Mouse (Mus musculus) myocyte (in vitro differentiated cells): ENCODE results near the gene Parp9. TPM values are rescaled to one million over a fixed set of nuclear protein-coding genes. Genes with fewer than 3 reads are reported as not detected.

Source experiments
- H3K27me3 ChIP-seq: one replicate; pipeline ENCODE4 v1.6.1; 2011; ENCODE audit not compliant: control insufficient read depth, insufficient read depth, insufficient read length
- H3K36me3 ChIP-seq: one replicate; pipeline ENCODE4 v1.6.1; 2011; ENCODE audit not compliant: control insufficient read depth, insufficient read depth
- H3K4me2 ChIP-seq: one replicate; pipeline ENCODE4 v1.6.1; 2011; ENCODE audit warnings: low read depth, control low read depth
- H3K4me3 ChIP-seq: one replicate; pipeline ENCODE4 v1.5.1; 2011; ENCODE audit warnings: mild to moderate bottlenecking, control low read depth, moderate library complexity
- H3K79me2 ChIP-seq: one replicate; pipeline ENCODE4 v1.6.1; 2011; ENCODE audit not compliant: control insufficient read depth, insufficient read depth
- H3ac ChIP-seq: one replicate; pipeline ENCODE4 v1.6.1; 2011; ENCODE audit not compliant: control insufficient read depth, insufficient read length
- CEBPB ChIP-seq: IDR thresholded peaks from 2 replicates; pipeline ENCODE4 v1.6.1; 2011; ENCODE audit warnings: mild to moderate bottlenecking, moderate library complexity; ENCODE audit not compliant: poor library complexity, insufficient read depth, severe bottlenecking
- E2F4 ChIP-seq: IDR thresholded peaks from one replicate; pipeline ENCODE4 v1.6.1; 2011; ENCODE audit warnings: mild to moderate bottlenecking, control low read depth, moderate library complexity; ENCODE audit not compliant: insufficient read depth
- MAX ChIP-seq: IDR thresholded peaks from one replicate; pipeline ENCODE4 v1.6.1; 2011; ENCODE audit warnings: low read depth, mild to moderate bottlenecking, control low read depth
- MYOD1 ChIP-seq, 3 experiments: IDR thresholded peaks; one replicate each; pipeline ENCODE4 v1.6.1; 2011; ENCODE audit warnings: control low read depth in 2 of 3, low read depth in 2 of 3, mild to moderate bottlenecking in 2 of 3, moderate library complexity in 1 of 3; ENCODE audit not compliant: insufficient read length in 2 of 3, control insufficient read depth in 1 of 3
- MYOG ChIP-seq, 3 experiments: IDR thresholded peaks; one replicate each; pipeline ENCODE4 v1.6.1; 2011; ENCODE audit warnings: control low read depth in 2 of 3, low read depth in 2 of 3, mild to moderate bottlenecking in 2 of 3; ENCODE audit not compliant: insufficient read length in 2 of 3, control insufficient read depth in 1 of 3, insufficient read depth in 1 of 3
- POLR2A ChIP-seq: IDR thresholded peaks from one replicate; pipeline ENCODE4 v1.6.1; 2011; ENCODE audit warnings: low read depth, mild to moderate bottlenecking, control low read depth, moderate library complexity; ENCODE audit not compliant: insufficient read length
- POLR2AphosphoS2 ChIP-seq: IDR thresholded peaks from one replicate; pipeline ENCODE4 v1.6.1; 2011; ENCODE audit warnings: low read depth, control low read depth; ENCODE audit not compliant: insufficient read length
- REST ChIP-seq: IDR thresholded peaks from one replicate; pipeline ENCODE4 v1.6.1; 2011; ENCODE audit warnings: mild to moderate bottlenecking, control low read depth, moderate library complexity; ENCODE audit not compliant: insufficient read depth, insufficient read length
- SRF ChIP-seq: IDR thresholded peaks from one replicate; pipeline ENCODE4 v1.6.1; 2011; ENCODE audit warnings: low read depth; ENCODE audit not compliant: control insufficient read depth, insufficient read length
- TCF12 ChIP-seq: IDR thresholded peaks from one replicate; pipeline ENCODE4 v1.6.1; 2011; ENCODE audit warnings: mild to moderate bottlenecking, control low read depth; ENCODE audit not compliant: poor library complexity, insufficient read depth, severe bottlenecking
- TCF3 ChIP-seq: IDR thresholded peaks from one replicate; pipeline ENCODE4 v1.6.1; 2011; ENCODE audit warnings: low read depth, control low read depth; ENCODE audit not compliant: insufficient read length
- USF1 ChIP-seq: IDR thresholded peaks from one replicate; pipeline ENCODE4 v1.6.1; 2011; ENCODE audit warnings: low read depth, mild to moderate bottlenecking, control low read depth, moderate library complexity
- polyA plus RNA-seq: library from polyadenylated mRNA; unstranded; fragments of >200 nt; fragmentation: generic; extraction: Trizol; gene quantifications from one replicate; pipeline ENCODE4 v1.2.1, GENCODE M21; 2012; ENCODE audit warnings: missing spikeins

The Parp9 gene
- polyA plus RNA-seq, 1 experiment, result 1.2 TPM

DNA sequence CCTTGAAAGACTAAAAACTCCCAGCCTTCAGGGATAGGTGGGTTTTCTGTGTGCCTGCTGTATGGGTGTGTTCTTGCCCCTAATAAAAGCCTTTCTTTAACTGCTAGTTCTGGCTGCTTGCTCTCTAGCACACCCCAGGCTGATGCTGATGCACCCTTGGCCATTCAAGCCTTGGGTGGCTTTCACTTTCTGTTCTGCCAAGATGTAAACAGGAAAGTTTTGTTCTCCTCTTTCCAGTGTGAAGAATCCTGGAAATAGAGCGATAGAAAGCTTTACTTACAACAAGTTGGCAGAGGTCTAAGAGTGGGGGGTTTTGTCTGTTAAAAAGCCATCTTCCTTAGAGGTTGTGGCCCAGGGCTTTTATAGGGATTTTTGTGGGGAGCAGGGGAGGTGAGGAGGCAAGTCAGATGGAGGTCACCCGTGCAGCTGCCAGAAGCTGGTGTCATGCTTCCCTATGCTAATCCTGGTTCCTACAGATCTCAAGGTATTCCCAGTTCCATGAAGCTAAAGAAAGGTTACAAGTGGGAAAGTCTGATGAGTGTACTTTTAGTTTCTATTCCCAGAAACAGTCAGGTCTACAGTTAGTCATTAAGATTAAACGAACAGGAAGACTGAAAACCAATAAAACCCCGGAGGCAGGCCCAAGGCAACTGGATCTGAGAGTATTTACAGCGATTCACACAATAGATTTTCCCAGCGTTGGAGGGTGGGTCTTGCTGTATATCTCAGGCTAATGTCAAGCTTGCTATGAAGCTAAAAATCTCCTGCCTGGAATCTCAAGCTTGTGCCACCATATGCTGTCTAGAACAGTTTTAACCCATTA is 19.3 kb upstream of the Parp9 start:
- Histone ChIP-seq H3K27me3 (no peaks in the 10 kb centered on the region), H3K79me2 (no peaks in the 10 kb centered on the region), H3K36me3 (no peaks in the 10 kb centered on the region), H3K4me3 (no peak overlapping the region), H3ac (no peak overlapping the region), H3K4me2 (peak overlapping the region; percentile 40)
- TF ChIP-seq MYOD1 (IDR thresholded peaks at IDR 0.05; ENCODE audit: control insufficient read depth in 1 of 3, insufficient read length in 2 of 3, low read depth in 2 of 3) (peak in 1 of 3 experiments; percentile 12), E2F4 (no peak), MYOG (IDR thresholded peaks at IDR 0.05; ENCODE audit: control insufficient read depth in 1 of 3, insufficient read depth in 1 of 3, insufficient read length in 2 of 3, low read depth in 2 of 3) (no peak)

- no peak for TF ChIP-seq MYOG (IDR thresholded peaks at IDR 0.05; ENCODE audit: control insufficient read depth in 1 of 3, insufficient read depth in 1 of 3, insufficient read length in 2 of 3, low read depth in 2 of 3)
- TF ChIP-seq POLR2A, result no peak
- no peak for TF ChIP-seq E2F4
- TF ChIP-seq POLR2AphosphoS2, result no peak
- no peak for TF ChIP-seq USF1
- TF ChIP-seq TCF3, result no peak
- no peak for TF ChIP-seq MAX
- TF ChIP-seq REST, result no peak
- no peak for TF ChIP-seq TCF12
- no peak for TF ChIP-seq MYOD1 (IDR thresholded peaks at IDR 0.05; ENCODE audit: control insufficient read depth in 1 of 3, insufficient read length in 2 of 3, low read depth in 2 of 3)
- no peak for TF ChIP-seq SRF
- TF ChIP-seq CEBPB, result no peak
- Histone ChIP-seq H3ac (no peak overlapping the region), H3K79me2 (no peaks in the 10 kb centered on the region), H3K27me3 (no peaks in the 10 kb centered on the region), H3K4me2 (no peak overlapping the region), H3K36me3 (no peaks in the 10 kb centered on the region), H3K4me3 (no peak overlapping the region)
Measured at GRCm38 (mm10) chr16:35921676-35922235, 16.5 kb upstream of the Parp9 start.

DNA sequence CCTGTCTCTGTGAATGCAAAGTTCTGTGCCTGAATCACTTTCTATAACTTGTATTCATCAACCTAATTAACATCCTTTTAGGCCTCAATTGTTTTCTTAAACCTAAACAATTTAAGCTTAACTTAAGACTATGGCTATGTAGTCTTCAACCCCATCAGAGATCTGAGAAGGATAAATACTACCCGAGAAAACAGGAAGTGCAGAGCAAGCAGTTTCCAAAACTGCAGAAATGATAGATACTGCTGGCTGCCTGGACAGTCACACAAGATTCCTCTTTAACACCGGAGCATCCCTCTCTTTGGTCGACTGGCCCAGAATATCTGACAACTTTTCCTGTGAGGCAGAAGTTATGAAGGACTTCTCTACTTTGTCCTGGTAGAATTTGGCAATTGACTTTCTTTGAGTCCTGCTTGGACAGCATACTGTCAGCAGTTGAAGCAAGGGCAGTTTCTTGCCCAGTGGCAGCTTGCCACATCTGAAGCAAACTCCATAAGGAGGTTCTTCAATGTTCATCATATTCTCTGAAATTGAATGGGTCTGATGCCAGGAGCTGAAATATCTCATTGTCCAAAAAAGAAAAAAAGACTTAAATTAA is 15.9 kb upstream of the Parp9 start:
- Histone ChIP-seq H3K4me2 (no peak overlapping the region), H3K4me3 (no peak overlapping the region), H3K36me3 (no peaks in the 10 kb centered on the region), H3K27me3 (no peaks in the 10 kb centered on the region), H3K79me2 (no peaks in the 10 kb centered on the region), H3ac (no peak overlapping the region)
- TF ChIP-seq CEBPB, result no peak
- TF ChIP-seq TCF12, result no peak
- TF ChIP-seq MYOD1 (IDR thresholded peaks at IDR 0.05; ENCODE audit: control insufficient read depth in 1 of 3, insufficient read length in 2 of 3, low read depth in 2 of 3), result no peak
- TF ChIP-seq POLR2AphosphoS2, result no peak

DNA sequence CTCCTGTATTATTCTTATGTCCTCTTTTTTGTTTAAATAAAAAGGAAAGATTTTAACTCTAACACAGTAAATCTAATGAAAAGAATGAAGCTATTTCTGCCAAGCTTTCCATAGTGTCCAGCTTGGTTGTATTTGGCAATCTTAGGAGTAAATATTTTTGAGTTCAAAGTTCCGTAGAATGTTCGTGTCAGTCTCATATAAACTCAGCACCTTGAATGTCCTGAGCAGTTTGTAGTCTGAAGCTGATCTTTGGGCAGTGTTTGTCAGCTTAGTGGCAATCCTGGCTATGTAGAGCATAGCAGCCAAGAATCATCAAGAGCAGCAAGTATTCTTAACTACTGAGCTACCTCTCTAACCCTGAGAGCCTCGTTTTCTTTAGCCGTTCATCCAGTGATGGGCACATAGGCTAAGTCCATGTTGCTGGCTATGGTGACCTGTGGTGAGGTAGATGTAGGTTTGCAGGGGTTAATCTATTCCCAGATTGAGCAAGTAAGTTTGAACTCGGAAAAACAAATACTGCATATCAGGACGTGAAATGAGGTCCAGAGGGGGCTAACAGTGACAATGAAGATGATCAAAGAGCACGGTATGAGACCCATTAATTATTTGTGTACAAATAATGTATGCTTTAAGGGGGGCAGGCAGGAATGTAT is 14.6 kb upstream of the Parp9 start:
- Histone ChIP-seq H3K4me3 (no peak overlapping the region), H3K27me3 (no peaks in the 10 kb centered on the region), H3K79me2 (no peaks in the 10 kb centered on the region), H3ac (no peak overlapping the region), H3K36me3 (no peaks in the 10 kb centered on the region), H3K4me2 (no peak overlapping the region)
- TF ChIP-seq POLR2A (no peak), MYOD1 (IDR thresholded peaks at IDR 0.05; ENCODE audit: control insufficient read depth in 1 of 3, insufficient read length in 2 of 3, low read depth in 2 of 3) (no peak), E2F4 (no peak), MYOG (IDR thresholded peaks at IDR 0.05; ENCODE audit: control insufficient read depth in 1 of 3, insufficient read depth in 1 of 3, insufficient read length in 2 of 3, low read depth in 2 of 3) (no peak), SRF (no peak), REST (no peak), USF1 (no peak), TCF12 (no peak), CEBPB (no peak), MAX (no peak), POLR2AphosphoS2 (no peak), TCF3 (no peak)

DNA sequence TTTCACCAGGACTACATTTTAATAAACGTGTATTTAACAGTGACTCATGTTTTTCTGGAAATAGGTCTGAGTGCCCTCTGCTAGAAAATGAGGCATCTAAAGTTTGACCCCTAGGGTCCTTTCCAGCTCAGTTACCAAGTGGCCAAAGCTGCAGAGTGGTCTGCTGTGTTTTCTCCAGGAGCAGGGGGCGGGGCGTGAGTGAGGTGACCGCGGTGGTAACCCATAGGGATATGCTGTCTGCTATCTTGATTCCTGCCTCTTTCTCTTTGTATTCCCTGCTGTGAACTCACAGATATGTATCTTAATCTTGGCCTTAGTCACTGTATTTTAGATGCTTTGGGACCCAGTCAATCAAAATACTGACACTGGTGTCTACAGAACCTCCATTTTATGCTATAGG is 13.9 kb upstream of the Parp9 start:
- H3K36me3 ChIP-seq, result no peaks in the 10 kb centered on the region
- H3K27me3 ChIP-seq, result no peaks in the 10 kb centered on the region
- no peak overlapping the region for H3K4me2 ChIP-seq
- no peak overlapping the region for H3ac ChIP-seq
- H3K4me3 ChIP-seq, result no peak overlapping the region
- no peak for TF ChIP-seq MYOD1 (IDR thresholded peaks at IDR 0.05; ENCODE audit: control insufficient read depth in 1 of 3, insufficient read length in 2 of 3, low read depth in 2 of 3)
- no peak for TF ChIP-seq MAX
- TF ChIP-seq TCF3, result no peak
- TF ChIP-seq MYOG (IDR thresholded peaks at IDR 0.05; ENCODE audit: control insufficient read depth in 1 of 3, insufficient read depth in 1 of 3, insufficient read length in 2 of 3, low read depth in 2 of 3), result no peak
- no peak for TF ChIP-seq POLR2AphosphoS2
- TF ChIP-seq USF1, result no peak
- no peak for TF ChIP-seq REST
- no peak for TF ChIP-seq TCF12
- no peak for TF ChIP-seq SRF
- no peak for TF ChIP-seq E2F4
- no peak for TF ChIP-seq POLR2A
- no peak for TF ChIP-seq CEBPB
- H3K79me2 ChIP-seq, result no peaks in the 10 kb centered on the region
